Mouse (Mus musculus) c-Kit-negative CD71-positive TER-119-positive erythroid progenitor cells, embryonic 14.5 days (primary cell): Measurements from ENCODE around the gene Crtc2.
"Not testable (repeated sequence)": the region's sequence is repeated elsewhere in the genome, so short reads cannot be mapped to it uniquely, and the experiment has no call there.

ENCODE experiments used
- DNase-seq: peaks from one replicate; pipeline ENCODE4 v3.0.0-alpha.2; 2013; ENCODE audit warnings: low read depth, low spot score

Gene Crtc2

DNA sequence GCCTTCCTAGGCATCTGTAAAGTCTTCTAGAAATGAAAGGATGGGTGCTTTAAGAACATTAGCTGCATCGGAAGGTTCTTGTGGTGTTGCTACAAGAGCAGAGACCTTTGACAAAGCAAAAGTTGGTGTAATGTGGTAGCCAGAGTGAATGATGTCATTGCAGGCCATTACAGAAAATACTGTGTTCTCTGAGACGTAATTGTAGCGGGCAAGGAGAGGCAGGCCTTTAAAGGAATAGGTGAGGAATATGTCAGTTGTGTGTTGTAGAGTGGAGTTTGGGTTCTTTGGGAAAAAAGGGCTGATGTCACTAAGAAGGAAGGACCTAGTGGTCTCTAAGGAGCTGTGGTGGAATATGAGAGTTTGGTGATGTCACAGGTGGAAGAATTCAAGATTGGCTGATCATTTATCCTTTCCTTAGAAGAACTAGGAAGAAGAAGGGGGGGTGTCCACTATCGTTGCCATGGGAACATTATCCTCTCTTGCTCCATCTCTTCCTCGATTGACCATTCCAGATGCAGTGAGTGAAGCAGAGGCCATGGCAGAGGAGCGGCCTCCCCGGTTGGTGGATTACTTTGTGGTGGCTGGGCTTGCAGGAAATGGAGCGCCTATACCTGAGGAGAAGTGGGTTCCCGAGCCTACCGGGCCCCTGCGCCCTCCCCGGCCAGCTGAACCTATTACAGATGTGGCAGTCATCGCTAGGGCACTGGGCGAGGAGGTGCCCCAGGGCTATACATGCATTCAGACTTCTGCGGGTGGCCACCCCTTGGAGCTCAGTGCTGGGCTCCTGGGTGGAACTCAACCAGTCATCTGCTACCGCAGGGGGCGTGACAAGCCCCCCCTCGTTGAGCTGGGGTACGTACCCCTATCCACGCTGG is 13.2 kb downstream of the Crtc2 start:
- no peak for DNase-seq

DNA sequence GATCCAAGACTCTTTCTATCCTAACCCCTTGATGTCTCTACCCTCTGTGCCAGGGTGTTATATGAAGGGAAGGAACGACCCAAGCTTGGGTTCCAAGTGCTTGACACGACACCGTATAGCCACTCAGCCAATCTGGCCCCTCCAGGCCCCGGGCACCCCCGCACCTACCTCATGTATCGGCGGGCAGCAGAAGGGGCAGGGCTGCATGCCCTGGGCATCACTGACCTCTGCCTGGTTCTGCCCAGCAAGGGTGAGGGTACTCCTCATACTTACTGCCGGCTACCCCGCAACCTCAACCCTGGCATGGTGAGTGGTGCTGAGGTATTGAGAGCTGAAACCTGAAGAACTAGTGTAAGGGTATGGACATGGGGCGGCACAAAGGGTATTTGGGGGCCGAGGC is 14.2 kb downstream of the Crtc2 start:
- no peak for DNase-seq

DNA sequence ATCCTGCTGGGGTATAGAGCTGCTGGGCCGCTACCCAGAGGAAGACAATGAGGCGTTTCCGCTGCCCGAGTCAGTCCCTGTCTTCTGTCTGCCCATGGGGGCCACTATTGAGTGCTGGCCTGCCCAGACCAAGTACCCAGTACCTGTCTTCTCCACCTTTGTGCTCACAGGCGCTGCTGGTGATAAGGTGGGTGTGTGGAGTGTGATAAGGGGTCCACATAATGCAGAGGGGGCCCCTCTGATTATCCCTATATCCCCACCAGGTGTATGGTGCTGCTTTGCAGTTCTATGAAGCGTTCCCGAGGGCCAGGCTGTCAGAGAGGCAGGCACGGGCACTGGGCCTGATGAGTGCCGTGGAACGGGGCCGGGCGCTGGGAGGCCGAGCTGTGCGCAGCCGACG is 15.0 kb downstream of the Crtc2 start:
- no peak for DNase-seq

DNA sequence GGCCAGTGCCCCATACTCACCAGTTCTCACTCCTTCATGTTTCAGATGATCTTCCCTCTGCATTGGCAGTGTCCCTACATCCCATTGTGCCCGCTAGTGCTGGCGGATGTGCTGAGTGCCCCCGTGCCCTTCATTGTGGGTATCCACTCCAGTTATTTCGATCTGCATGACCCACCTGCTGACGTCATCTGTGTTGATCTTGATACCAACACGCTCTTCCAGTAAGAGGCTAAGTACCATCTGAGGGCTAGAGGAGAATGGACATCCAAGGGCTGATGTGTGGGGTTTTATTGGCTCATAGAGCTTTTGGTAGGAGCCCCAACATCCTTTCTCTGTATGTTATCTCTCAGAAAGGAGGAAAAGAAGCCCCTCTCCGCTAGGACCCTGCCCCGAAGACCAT is 16.8 kb downstream of the Crtc2 start:
- no peak for DNase-seq

DNA sequence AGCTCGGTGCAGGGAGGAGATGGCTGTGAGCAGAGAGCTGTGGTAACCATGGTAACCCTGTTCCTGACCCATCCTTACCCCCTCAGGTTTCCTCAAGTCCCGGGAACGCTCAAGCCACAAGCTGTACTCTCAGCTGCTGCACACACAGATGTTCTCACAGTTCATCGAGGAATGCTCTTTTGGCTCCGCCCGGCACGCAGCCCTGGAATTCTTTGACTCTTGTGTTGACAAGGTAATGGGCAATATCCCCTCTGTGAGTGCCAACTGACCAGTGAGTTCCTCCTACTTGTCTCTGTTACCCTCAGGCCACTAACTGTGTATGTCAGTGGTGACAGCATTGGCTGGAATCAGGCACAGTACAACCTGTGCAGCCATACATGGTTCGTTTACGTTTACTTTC is 18.2 kb downstream of the Crtc2 start:
- no peak for DNase-seq

DNA sequence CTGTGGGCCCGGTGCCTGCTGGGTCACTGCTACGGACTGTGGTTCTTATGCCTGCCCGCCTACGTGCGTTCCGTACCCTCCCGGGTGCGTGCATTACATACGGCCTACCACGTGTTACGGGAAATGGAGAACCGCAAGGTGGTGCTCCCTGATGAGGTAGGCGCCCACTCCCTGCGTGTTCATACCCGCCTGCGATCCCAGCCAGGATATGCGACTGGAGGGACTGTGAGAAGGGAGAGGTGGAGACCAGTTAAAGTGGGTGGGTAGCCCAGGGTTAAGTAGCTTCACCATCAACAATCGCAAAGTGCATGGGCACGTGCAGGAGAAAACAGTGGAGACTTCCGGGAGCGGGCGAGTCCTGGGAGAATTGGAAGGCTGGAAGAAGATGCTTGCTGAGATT is 19.9 kb downstream of the Crtc2 start:
- DNase-seq: no peak

DNA sequence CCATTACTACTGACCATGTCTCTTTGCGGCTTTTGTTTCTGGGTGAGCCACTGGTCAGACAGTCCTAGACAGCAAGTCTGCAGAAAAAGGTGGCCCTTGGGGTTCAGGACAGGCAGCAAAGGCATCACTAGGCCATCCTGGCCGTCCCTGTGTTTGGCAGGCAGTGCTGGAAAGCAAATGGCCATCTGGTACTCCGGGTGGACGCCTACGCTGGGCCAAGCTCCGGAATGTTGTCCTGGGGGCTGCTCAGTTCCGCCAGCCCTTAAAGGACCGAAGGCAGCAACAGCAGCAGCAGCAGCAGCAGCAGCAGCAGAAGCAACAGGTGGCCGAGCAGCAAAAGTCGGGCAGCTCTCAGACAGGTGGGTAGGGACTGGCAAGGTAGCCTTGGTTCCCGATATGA is 21.3 kb downstream of the Crtc2 start:
- DNase-seq: no peak

DNA sequence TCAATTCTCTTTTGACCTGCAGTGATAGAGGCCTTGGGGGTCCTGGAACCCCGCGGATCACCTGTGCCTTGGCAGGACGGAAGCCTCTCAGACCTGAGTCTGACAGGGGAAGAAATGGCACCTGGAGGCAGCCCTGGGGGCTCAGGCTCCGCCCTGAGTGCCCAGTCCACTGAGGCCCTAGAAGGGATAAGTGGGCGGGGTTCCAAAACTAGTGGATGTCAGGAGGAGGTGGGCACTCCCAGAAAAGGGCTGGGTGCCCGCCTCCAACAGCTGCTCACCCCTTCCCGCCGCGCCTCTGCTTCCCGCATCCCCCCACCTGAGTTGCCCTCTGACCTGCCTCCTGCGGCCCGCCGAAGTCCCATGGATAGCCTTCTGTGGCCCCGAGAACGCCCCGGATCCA is 22.9 kb downstream of the Crtc2 start:
- DNase-seq: no peak

DNA sequence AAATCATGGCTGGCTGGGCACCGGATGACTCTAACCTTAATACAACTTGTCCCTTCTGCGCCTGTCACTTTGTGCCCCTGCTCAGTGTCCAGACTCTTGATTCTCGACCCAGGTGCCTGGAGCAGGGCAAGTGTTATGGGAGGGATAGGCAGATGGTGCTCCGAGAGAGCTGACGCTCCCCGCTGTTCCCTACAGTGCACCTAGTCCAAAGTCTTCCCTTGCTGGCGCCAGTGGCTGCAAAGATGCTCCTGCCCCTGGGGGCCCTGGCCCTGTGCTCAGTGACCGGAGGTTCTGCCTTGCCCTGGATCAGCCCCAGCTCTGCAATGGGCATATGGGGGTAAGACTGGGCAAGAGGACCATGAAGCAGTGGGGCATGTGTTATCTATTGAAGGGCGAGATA is 23.8 kb downstream of the Crtc2 start:
- no peak for DNase-seq

DNA sequence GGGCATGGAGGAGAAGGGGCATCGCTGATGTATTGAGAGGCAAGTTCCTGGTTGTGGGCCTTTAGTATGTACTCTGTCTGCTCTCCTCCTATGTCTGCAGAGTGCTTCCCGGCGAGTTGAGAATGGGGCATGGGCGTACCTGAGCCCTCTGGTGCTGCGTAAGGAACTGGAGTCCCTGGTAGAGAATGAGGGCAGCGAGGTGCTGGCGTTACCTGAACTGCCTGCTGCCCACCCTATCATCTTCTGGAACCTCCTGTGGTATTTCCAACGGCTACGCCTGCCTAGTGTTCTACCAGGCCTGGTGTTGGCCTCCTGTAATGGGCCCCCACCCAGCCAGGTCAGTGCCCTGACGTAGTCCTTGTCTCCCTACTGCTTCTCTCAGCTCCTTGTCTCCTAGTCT is 24.2 kb downstream of the Crtc2 start:
- no peak for DNase-seq

DNA sequence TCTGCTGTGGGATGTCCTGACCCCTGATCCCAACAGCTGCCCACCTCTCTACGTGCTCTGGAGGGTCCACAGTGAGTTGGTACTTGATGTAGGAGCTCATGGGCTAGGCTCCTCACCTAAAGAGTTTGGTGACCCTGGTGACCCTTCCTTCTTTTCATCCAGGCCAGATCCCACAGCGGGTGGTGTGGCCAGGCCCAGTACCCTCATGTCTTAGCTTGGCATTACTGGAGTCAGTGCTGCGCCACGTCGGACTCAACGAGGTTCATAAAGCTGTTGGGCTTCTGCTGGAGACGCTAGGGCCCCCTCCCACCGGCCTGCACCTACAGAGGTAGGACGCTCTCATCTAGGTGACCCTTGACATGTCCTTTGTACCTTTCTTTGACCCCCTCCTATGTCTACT is 25.3 kb downstream of the Crtc2 start:
- no peak for DNase-seq

DNA sequence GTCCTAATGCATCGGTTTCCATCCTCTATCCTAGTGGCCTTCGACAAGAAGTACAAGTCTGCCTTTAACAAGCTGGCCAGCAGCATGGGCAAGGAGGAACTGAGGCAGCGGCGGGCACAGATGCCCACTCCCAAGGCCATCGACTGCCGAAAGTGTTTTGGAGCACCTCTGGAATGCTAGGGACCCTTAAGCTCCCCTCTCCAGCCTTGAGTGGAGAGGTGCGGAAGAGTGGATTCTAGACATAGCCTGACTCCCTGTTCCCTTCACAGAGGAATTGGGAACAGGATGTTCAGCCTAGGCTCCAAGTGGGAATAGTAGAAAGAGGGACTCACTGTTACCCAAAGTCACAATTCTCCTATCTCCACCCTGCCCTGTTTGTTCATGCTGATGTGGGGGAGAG is 25.8 kb downstream of the Crtc2 start:
- DNase-seq: no peak

DNA sequence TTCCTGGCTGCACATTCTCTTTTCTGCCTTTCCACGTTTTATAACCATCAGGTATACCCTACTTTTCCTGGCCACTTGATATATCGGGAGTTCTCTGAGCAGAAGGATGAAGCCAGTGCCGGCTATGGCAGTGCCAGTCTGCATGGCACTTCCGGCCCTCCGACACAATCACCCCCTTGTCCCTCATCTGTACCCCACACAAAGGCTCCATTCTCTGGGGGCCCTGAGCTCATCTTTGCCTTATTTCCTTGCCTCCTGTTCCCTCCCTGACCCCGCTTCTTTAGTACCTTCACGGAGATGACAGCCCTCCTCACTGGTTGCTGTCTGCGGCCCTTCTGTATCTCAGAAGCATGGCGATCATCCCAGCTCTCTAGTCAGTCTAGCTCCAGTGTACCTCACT is 26.7 kb downstream of the Crtc2 start:
- DNase-seq: no peak

DNA sequence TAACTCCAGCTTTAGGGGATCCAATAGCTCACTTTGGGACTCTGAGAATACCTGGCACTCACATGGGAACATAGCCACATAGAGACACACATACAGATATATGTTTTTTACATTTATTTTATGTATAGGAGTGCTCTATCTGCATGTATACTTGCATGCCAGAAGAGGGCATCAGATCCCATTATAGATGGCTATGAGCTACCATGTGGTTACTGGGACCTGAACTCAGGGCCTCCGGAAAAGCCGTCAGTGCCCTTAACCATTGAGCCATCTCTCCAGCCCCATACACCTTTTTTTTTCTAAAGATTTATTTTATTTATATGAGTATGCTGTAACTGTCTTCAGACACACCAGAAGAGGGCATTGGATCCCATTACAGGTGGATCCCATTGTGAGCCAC is 30.2 kb downstream of the Crtc2 start:
- DNase-seq: no peak

DNA sequence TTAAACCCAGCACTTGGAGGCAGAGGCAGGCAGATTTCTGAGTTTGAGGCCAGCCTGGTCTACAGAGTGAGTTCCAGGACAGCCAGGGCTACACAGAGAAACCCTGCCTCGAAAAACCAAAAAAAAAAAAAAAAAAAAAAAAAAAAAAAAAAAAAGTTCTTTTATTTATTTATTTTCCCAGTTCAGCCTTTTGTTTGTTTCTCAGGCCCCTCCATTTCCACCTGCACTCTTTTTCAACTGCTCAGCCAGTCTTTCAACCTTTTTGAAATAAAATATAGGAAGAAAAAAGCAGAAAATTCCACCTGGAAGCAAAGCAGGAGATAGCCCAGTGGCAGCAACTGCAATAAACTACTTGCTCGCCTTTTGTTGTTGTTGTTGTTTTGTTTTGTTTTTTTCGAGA is 35.4 kb downstream of the Crtc2 start:
- not testable (repeated sequence) for DNase-seq

DNA sequence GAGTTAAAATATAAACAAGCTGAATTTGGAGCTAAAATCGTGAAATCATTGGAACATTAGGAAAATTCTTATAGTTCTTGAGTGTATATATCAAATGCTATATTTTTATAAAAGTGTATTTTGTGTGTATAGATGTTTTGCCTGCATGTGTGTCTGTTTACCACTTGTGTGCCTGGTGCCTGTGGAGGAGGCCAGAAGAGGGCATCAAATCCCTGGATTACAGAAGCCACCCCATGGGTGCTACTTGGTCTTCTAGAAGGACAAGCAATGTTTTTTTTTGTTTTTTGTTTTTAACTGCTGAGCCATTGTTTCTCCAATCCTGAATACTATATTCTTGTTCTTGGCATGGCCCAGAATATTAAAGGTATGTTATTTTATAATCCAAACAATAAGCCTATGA is 36.6 kb downstream of the Crtc2 start:
- no peak for DNase-seq

DNA sequence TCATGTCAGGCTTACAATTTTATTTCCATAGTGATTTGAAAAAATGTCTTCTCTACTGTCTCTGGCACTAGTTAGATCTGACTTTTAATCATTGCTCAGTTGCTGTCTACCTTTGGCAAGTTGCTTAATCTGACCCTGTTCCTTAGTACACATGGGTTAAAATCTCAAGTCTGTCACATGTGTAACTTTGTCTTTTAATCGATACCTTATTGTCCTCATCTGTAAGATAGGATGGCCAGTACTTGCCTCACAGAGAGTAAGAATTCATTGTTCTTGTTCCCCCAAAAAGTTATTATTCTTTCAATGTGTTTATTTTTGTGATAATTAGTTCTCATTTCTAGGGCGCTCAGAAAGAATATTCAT is 38.0 kb downstream of the Crtc2 start:
- no peak for DNase-seq

DNA sequence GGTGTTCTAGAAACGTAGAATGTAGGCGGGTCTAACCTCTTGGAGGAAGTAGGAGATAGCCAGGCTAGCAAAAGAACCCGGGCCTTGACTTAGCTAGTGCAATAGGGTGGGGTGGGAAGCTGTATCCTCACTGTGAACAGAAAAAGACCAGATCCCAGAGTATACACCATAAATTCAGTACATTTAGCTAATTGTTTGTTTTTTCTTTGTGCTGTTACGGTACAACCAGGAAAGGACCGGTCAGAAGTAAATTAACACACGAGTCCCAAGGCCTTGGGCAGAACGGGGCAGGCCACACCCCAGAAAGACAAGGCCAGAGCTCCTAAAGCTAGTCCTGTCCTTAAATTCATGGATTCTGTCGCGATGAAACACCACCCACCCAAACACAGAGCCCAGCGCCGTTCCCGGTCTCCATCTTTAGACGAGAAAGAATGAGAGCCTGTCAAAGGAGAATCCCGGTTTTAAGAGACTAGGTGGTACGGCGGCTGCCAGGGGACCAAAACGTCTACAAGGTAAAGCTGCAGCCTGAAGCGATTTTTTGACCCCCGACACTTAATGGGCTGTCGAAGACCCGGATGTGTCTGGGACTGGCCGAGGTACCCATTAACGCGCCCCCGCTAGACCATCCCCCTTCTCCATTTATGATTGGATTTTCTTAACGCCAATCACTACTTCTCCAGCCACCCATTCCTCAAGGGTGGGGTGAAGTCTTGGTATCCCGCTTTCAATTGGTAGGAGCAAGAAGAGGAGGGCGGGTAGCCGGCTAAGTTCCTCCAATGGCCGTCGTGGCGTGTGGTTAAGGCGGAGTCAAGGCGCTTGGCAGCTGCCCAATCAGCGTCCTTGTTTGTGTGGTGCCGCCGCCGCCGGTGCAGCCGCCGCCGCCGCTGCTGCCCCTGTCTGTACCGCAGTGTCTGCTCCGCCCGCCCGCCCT is 38.6 kb downstream of the Crtc2 start, which contains the start of gene Gatad2b:
TSS of gene Gatad2b (plus strand) at position 834 of the 931 bp plus-strand sequence.
- peak; percentile 98 for DNase-seq

DNA sequence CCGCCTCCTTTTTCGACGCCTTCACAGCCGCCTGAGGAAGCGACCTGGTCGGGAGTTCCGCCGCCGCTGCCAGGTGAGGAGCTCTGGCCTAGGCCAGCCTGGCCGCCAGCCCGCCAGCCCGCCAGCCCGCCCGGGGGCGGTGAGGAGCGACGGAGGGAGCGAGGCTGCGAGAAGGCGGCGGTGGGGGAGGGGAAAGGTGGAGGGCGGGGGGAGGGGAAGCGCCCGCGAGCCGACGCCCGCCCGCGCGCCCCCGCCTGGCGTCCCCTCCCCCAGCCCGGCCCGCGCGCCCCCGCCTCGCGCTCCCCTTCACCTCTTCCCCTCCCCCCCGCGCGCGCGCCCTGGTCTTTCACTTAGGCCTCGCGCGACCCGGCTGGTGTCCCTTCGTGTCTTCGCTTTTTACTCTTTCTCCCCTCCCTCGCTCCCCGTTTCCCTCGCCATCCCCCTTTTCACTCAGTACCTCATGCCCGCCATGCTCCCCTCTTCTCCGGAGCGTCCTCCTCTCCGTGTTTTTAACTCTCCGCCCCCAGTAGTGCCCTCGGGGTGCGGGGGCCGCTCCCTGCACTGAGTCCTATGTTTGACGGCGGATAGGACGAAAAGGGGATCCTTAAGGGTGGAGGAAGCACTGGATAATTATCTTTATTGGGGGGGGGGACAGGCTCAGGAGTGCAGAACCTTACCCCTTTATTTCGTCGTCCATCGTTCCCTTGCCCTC is 39.5 kb downstream of the Crtc2 start:
- peak; percentile 20 for DNase-seq

DNA sequence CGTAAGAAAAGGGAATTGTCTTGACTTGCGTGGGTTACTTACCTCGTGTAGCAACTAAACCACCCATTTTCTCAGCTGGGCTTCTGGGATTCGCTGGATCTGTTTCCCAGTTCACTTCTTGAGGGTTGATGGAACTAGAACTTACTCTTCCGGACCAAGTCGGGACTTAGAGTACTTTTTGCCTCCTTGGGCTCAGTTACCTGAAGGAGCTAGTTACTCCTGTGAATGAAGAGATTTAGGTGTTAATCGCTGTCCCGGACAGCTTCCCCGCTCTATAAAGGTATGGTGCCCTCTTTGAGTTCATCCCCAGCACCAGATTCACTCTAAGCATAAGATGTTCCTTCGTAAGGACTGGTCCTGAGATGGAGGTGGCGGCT is 40.1 kb downstream of the Crtc2 start:
- DNase-seq: peak; percentile 33

DNA sequence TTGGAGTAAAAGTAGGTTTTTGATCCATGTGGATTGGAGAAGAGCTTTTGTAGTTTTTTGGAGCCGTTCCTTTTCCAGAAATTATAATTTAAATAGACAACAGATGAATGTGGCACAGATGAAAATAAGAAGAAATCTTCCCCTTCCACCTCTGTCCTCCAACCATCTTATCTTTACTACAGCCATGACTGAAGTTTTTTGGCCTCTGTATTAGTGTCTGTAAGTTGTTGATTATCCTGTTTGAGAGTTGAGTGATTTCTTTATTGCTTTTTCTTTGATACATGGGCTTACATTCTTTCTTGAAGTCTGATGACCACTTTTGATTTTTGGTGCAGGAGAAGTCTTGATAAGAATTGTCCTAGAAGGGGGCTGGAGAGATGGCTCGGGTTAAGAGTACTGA is 40.7 kb downstream of the Crtc2 start:
- peak; percentile 9 for DNase-seq

DNA sequence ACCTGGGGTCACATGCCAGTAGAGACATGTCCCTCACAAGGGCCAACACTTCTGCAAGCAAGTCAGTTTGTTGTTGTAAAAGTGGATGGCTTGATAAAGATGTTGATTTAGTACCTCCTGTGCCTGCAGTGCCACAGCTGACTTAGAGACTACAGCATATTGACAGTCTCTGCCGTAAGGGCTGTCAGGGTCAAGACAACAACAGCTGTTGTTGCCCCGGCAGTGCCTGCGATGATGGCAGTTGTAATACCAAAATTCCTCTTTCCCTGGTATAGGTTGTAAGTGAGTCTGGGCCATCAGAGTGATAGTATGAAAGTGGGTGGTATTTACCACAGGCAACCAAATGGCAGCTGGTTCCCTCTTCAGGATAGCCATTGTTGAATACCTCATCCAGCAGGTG is 51.8 kb downstream of the Crtc2 start:
- no peak for DNase-seq
